Mouse (Mus musculus) heart, adult 18-20 months (tissue): ENCODE measurements around the gene Pla2g6. TPM values are rescaled to one million over a fixed set of nuclear protein-coding genes. Genes with fewer than 3 reads are reported as not detected.

Experiments
- DNase-seq, 2 experiments: peaks; one replicate each; pipeline ENCODE4 v3.0.0; 2021 to 2022; ENCODE audit warnings: mixed read lengths in 1 of 2
- microRNA-seq, 2 experiments: library from miRNA; unstranded; fragments of <30 nt; microRNA quantifications; one replicate each; pipeline ENCODE4 v1.2.0; 2022
- total RNA-seq, 2 experiments: library from RNA; stranded (reverse); gene quantifications; 2 replicates each; pipeline ENCODE4 v1.2.3; 2021

Pla2g6 gene
- total RNA-seq, 2 experiments from 2014 or later: 9.4 to 11.3 TPM

DNA sequence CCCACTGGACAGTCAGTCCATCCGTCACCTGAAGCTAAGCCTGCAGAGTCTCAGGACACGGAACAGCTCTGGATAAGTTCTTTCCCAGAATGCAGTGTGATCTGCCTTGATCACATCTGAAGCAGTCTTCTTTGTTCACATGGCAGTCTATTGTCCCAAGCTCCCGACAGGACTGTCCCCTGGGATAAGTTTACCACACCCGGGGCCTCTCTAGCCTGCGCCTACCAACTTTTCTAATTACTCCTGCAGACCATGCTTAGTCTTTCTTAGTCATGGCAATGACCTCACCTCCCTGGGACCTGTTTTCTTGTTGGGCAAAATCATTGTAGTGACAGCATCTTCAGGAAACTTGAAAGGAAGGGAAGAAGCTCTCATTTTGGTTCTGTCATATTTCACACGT is 90.2 kb downstream of the Pla2g6 start:
- peak in 1 of 2 experiments; percentile 41 for DNase-seq

Small RNAs within 50 kb of the gene (microRNA-seq; reads per million reads assigned to microRNA genes)
- gene Mir1943: 8.3 to 9.5 reads per million in 2 experiments

Other genes with a start within 250 kb of the Pla2g6 start
- 10 to 100 TPM; 38.5 to 44.1 TPM for gene Micall1, start 219.5 kb downstream of the Pla2g6 start, total RNA-seq
- 100 to 1,000 TPM; 135 TPM for gene Polr2f, start 187.4 kb downstream of the Pla2g6 start, total RNA-seq
- gene 1700088E04Rik, start 187.1 kb downstream of the Pla2g6 start, total RNA-seq: 1 to 10 TPM in 1 of 2 experiments, under 1 TPM in 1; 0.89 to 3.4 TPM
- 1 to 10 TPM; 1.4 TPM for gene Sox10, start 163.2 kb downstream of the Pla2g6 start, total RNA-seq
- gene Pick1, start 99.2 kb downstream of the Pla2g6 start, total RNA-seq: 10 to 100 TPM; 22.4 to 22.8 TPM
- gene Gm49486, start 99.0 kb downstream of the Pla2g6 start, total RNA-seq: 1 to 10 TPM; 1.2 to 1.3 TPM
- under 1 TPM; 0.50 to 0.64 TPM for gene Slc16a8, start 73.6 kb downstream of the Pla2g6 start, total RNA-seq
- gene Baiap2l2, start 42.9 kb downstream of the Pla2g6 start, total RNA-seq: under 1 TPM; 0.13 to 0.25 TPM
- 10 to 100 TPM; 12.8 to 17.6 TPM for gene Maff, start 18.2 kb upstream of the Pla2g6 start, total RNA-seq
- gene Tmem184b, start 75.2 kb upstream of the Pla2g6 start, total RNA-seq: 10 to 100 TPM; 34.8 to 36.7 TPM
- gene Csnk1e, start 127.2 kb upstream of the Pla2g6 start, total RNA-seq: 10 to 100 TPM; 40.2 to 44.3 TPM
- 1 to 10 TPM; 1.4 to 1.5 TPM for gene Kcnj4, start 176.9 kb upstream of the Pla2g6 start, total RNA-seq
- 1 to 10 TPM; 3.3 to 4.3 TPM for gene Kdelr3, start 188.0 kb upstream of the Pla2g6 start, total RNA-seq
- 10 to 100 TPM; 69.9 to 83.9 TPM for gene Ddx17, start 218.4 kb upstream of the Pla2g6 start, total RNA-seq